Mouse (Mus musculus): Measurements from ENCODE around the gene Chrdl2. TPM values are rescaled to one million over a fixed set of nuclear protein-coding genes. Genes with fewer than 3 reads are reported as not detected.

Gene Chrdl2
- polyA plus RNA-seq, 1 experiment from 2014 or later, result not detected

DNA sequence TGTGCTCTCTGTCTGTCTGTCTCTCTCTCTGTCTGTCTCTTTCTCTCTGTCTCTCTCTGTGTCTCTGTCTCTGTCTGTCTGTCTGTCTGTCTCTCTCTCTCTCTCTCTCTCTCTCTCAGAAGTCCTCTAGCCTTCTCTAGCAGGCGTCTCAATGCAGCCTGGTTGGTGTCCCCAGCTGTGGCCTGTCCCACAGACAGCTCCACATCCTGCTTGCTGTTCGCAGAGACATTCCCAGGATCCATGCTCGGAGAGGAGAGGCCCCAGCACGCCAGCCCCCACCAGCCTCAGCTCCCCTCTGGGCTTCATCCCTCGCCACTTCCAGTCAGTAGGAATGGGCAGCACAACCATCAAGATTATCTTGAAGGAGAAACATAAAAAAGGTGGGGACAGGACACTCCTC lies 21.4 kb downstream of the Chrdl2 start:
- H3K4me1 ChIP-seq (replicated peaks), result no peaks in the 10 kb centered on the region
- H3K4me3 ChIP-seq (replicated peaks), result no peak overlapping the region
- ATAC-seq, result no peak
- no peak overlapping the region for H3K4me2 ChIP-seq (replicated peaks)
- H3K27ac ChIP-seq, result no peak overlapping the region
- H3K36me3 ChIP-seq, result no peaks in the 10 kb centered on the region
- H3K27me3 ChIP-seq, result no peaks in the 10 kb centered on the region
- no peaks in the 10 kb centered on the region for H3K9me3 ChIP-seq
- no peak overlapping the region for H3K9ac ChIP-seq (replicated peaks)
- 75% methylated on average over 5 of the region's 5 CpGs for WGBS

- Histone ChIP-seq H3K4me1 (replicated peaks) (no peaks in the 10 kb centered on the region), H3K9ac (replicated peaks) (no peak overlapping the region), H3K4me2 (replicated peaks) (no peak overlapping the region), H3K4me3 (replicated peaks) (no peak overlapping the region), H3K36me3 (no peaks in the 10 kb centered on the region), H3K9me3 (no peaks in the 10 kb centered on the region), H3K27me3 (no peaks in the 10 kb centered on the region), H3K27ac (no peak overlapping the region)
- ATAC-seq, result no peak
- WGBS, result 40% methylated on average over 3 of the region's 3 CpGs
Observed at GRCm38 (mm10) chr7:100029307-100029706, 23.3 kb downstream of the Chrdl2 start.

DNA sequence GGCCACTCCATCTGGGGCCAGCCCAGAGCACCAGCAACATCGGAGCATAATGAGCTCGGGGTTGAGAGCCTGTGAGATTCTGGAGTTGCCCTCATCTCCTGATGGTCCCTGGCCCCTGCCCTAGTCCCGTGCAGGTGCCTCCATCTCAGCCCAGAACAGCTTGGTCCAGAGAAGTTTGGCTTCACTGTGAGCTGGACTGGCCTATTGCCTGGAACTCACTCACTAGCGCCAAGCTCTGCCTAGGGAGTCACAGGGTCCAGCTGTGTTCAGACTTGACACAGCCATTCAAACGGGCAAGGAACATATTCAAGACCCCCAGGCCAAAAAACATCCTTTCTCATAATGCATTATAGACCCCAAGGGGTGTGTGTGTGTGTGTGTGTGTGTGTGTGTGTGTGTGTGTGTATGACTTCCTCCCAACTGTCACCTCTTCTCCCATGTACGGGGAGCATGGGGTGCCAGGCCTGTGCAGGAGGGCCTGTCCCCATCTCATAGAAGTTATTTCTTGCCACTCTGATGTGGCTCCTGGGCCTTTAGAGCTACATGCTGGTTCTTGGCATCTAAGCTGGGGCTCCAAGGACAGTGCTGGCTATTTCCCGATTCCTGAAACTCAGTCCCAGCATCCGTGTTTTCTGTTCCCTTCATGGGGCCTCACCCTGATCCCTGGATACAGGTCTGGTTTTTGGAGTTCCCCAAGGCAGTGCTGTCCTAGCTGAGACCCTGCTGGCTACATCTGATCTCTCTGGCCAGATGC lies 25.2 kb downstream of the Chrdl2 start:
- no peak overlapping the region for H3K4me2 ChIP-seq (replicated peaks)
- H3K36me3 ChIP-seq, result no peaks in the 10 kb centered on the region
- 87% methylated on average over 8 of the region's 8 CpGs for WGBS
- no peak overlapping the region for H3K27ac ChIP-seq
- H3K4me1 ChIP-seq (replicated peaks), result no peaks in the 10 kb centered on the region
- ATAC-seq, result no peak
- H3K9ac ChIP-seq (replicated peaks), result no peak overlapping the region
- no peaks in the 10 kb centered on the region for H3K9me3 ChIP-seq
- no peaks in the 10 kb centered on the region for H3K27me3 ChIP-seq
- no peak overlapping the region for H3K4me3 ChIP-seq (replicated peaks)

DNA sequence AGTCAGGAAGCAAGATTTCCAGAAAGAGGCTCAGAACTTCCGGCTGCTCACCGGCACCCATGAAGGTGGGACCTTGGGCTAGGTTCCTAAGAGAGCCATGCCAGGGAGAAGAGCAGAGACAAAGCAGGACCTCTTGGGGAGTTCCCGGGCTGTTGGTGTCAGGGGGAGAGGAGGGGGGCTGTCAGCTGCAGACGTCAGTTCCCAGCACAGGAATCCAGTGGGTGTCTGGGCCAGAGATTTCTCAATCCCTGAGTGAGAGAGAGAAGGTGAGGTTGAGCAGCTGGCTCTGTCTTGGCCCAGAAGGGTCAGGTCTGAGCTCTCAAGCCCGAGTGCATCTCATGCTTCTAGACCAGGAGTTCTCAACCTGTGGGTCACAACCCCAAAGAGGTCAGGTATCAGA lies 27.7 kb downstream of the Chrdl2 start:
- Histone ChIP-seq H3K9ac (replicated peaks) (no peak overlapping the region), H3K4me1 (replicated peaks) (no peaks in the 10 kb centered on the region), H3K4me3 (replicated peaks) (no peak overlapping the region), H3K27ac (no peak overlapping the region), H3K4me2 (replicated peaks) (no peak overlapping the region), H3K9me3 (no peaks in the 10 kb centered on the region), H3K36me3 (no peaks in the 10 kb centered on the region), H3K27me3 (no peaks in the 10 kb centered on the region)
- 76% methylated on average over 5 of the region's 5 CpGs for WGBS
- no peak for ATAC-seq

GRCm38 (mm10) chr7:100034815-100035463 lies 29.0 kb downstream of the Chrdl2 start:
- Histone ChIP-seq H3K4me2 (replicated peaks) (no peak overlapping the region), H3K4me3 (replicated peaks) (no peak overlapping the region), H3K27ac (no peak overlapping the region), H3K27me3 (no peaks in the 10 kb centered on the region), H3K4me1 (replicated peaks) (no peaks in the 10 kb centered on the region), H3K9ac (replicated peaks) (no peak overlapping the region), H3K36me3 (no peaks in the 10 kb centered on the region), H3K9me3 (no peaks in the 10 kb centered on the region)
- 87% methylated on average over 11 of the region's 11 CpGs for WGBS
- ATAC-seq, result no peak

DNA sequence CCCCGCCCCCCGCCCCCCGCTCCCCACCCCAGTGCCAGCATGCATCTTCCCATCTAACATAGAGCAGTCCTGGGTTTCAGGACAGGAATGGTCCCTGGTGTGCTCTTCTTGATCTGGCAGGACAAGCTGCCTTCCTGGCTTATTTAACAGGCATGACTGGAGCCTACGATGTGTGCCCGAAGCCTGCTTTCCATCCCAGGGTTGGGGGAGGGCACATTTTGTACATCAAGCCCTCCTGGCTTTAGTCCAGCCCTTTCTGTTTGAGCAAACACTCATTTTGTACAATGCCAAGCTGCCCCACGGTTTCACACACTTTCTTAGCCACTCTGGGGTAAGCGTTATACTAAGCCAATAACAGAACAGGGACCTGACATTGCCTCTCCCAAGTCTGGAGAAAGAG lies 30.1 kb downstream of the Chrdl2 start:
- H3K9me3 ChIP-seq, result no peaks in the 10 kb centered on the region
- H3K9ac ChIP-seq (replicated peaks), result no peak overlapping the region
- no peak for ATAC-seq
- H3K4me2 ChIP-seq (replicated peaks), result no peak overlapping the region
- WGBS, result 83% methylated on average over 7 of the region's 7 CpGs
- no peak overlapping the region for H3K4me3 ChIP-seq (replicated peaks)
- H3K27ac ChIP-seq, result no peak overlapping the region
- H3K36me3 ChIP-seq, result no peaks in the 10 kb centered on the region
- no peaks in the 10 kb centered on the region for H3K27me3 ChIP-seq
- H3K4me1 ChIP-seq (replicated peaks), result no peaks in the 10 kb centered on the region

DNA sequence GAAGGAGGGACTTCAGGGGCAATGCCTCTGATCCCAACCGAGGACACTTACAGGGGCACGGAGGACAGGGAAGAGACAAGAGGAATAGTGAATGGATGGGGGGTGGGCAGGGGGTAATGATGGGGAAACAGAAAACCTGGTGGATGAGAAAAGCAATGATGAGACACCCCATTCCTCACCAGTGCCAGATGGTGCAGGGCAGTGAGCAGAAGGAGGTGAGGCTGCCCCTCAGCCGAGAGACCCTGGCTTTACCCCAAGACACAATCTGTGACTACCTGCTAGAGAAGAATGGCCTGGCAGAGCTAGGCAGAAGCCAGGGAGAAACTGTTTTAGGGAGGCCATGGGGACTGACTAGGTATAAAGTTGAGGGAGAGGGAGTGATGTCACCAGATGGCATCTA lies 30.5 kb downstream of the Chrdl2 start:
- no peak overlapping the region for H3K9ac ChIP-seq (replicated peaks)
- no peaks in the 10 kb centered on the region for H3K27me3 ChIP-seq
- H3K4me2 ChIP-seq (replicated peaks), result no peak overlapping the region
- no peaks in the 10 kb centered on the region for H3K36me3 ChIP-seq
- no peak overlapping the region for H3K4me3 ChIP-seq (replicated peaks)
- no peaks in the 10 kb centered on the region for H3K9me3 ChIP-seq
- no peaks in the 10 kb centered on the region for H3K4me1 ChIP-seq (replicated peaks)
- no peak for ATAC-seq
- 80% methylated on average over 3 of the region's 3 CpGs for WGBS
- H3K27ac ChIP-seq, result no peak overlapping the region

DNA sequence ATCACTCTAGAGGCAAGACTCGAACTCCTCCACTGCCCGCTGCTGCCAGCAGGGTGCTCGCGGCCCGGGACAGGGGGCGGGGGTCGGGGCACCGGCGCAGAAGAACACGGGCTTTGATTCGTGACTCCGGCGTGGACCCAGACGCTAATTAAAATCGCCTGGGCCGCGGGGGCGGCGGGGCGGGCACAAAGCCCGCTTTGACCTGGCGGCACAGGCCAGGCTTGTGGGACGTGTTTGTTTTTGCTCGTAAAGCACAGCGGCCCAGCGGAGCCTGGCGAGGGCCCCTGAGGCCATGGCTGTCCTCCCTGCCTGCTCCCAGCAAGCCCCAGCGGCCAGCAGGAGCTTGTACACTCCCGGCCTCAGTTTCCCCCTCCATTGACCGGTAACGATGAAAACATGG lies 36.1 kb downstream of the Chrdl2 start:
- no peak for ATAC-seq
- Histone ChIP-seq H3K27ac (no peak overlapping the region), H3K4me3 (replicated peaks) (no peak overlapping the region), H3K4me2 (replicated peaks) (0 out of 2 replicates have a peak overlapping the region, but pooled peaks have one; percentile 9), H3K27me3 (peaks cover 5% of the 10 kb centered on the region), H3K9me3 (no peaks in the 10 kb centered on the region), H3K4me1 (replicated peaks) (peaks cover 5% of the 10 kb centered on the region; the same call in 1 of the 2 replicates), H3K36me3 (no peaks in the 10 kb centered on the region), H3K9ac (replicated peaks) (0 out of 2 replicates have a peak overlapping the region, but pooled peaks have one; percentile 10)
- 10% methylated on average over 31 of the region's 31 CpGs for WGBS

- Histone ChIP-seq H3K4me3 (replicated peaks) (no peak overlapping the region), H3K27ac (no peak overlapping the region), H3K27me3 (peaks cover 5% of the 10 kb centered on the region), H3K4me2 (replicated peaks) (no peak overlapping the region), H3K36me3 (no peaks in the 10 kb centered on the region), H3K9me3 (no peaks in the 10 kb centered on the region), H3K4me1 (replicated peaks) (peaks cover 5% of the 10 kb centered on the region; the same call in 1 of the 2 replicates), H3K9ac (replicated peaks) (no peak overlapping the region)
- ATAC-seq, result no peak
- WGBS, result 87% methylated on average over 5 of the region's 5 CpGs
Observed at GRCm38 (mm10) chr7:100043096-100043495, 37.1 kb downstream of the Chrdl2 start.

GRCm38 (mm10) chr7:100043605-100044031 lies 37.6 kb downstream of the Chrdl2 start:
- Histone ChIP-seq H3K9me3 (no peaks in the 10 kb centered on the region), H3K27ac (no peak overlapping the region), H3K4me3 (replicated peaks) (no peak overlapping the region), H3K27me3 (peaks cover 5% of the 10 kb centered on the region), H3K4me1 (replicated peaks) (peaks cover 5% of the 10 kb centered on the region; the same call in 1 of the 2 replicates), H3K9ac (replicated peaks) (no peak overlapping the region), H3K4me2 (replicated peaks) (no peak overlapping the region), H3K36me3 (no peaks in the 10 kb centered on the region)
- no peak for ATAC-seq
- WGBS, result 55% methylated on average over 4 of the region's 4 CpGs

- 75% methylated on average over 2 of the region's 2 CpGs for WGBS
- no peak for ATAC-seq
- peaks cover 5% of the 10 kb centered on the region for H3K27me3 ChIP-seq
- H3K9me3 ChIP-seq, result no peaks in the 10 kb centered on the region
- no peak overlapping the region for H3K27ac ChIP-seq
- H3K4me1 ChIP-seq (replicated peaks), result peaks cover 5% of the 10 kb centered on the region; the same call in 1 of the 2 replicates
- H3K4me2 ChIP-seq (replicated peaks), result no peak overlapping the region
- no peaks in the 10 kb centered on the region for H3K36me3 ChIP-seq
- no peak overlapping the region for H3K4me3 ChIP-seq (replicated peaks)
- H3K9ac ChIP-seq (replicated peaks), result no peak overlapping the region
Observed at GRCm38 (mm10) chr7:100046486-100046885, 40.5 kb downstream of the Chrdl2 start.

DNA sequence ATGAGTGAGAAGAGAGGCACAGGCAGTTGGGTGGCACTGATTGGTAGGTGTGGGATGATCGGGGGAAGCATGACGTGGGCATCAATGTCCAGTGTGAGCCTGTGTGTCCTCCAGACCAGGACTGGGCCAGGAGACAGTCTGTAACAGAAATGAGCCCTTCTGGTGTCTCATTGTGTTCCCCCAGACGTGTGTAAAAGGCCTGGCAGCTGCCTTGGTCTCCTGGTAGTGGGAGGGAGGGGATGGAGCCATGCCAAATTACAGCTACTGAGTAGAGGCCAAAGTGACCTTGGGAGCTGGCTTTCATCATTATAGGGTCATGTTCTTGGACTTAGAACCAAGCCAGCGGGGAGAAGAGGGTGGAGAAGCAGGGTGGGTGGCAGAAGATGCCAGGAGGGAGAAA lies 45.9 kb downstream of the Chrdl2 start:
- Histone ChIP-seq H3K4me2 (replicated peaks) (no peak overlapping the region), H3K9ac (replicated peaks) (no peak overlapping the region), H3K27me3 (no peaks in the 10 kb centered on the region), H3K4me3 (replicated peaks) (no peak overlapping the region), H3K4me1 (replicated peaks) (no peaks in the 10 kb centered on the region), H3K36me3 (no peaks in the 10 kb centered on the region), H3K27ac (no peak overlapping the region), H3K9me3 (no peaks in the 10 kb centered on the region)
- ATAC-seq, result no peak
- 69% methylated on average over 4 of the region's 4 CpGs for WGBS

Data from midbrain, embryonic 13.5 days (tissue).